Mouse (Mus musculus) neural tube, embryonic 11.5 days (tissue): ENCODE data around the gene Kif3a. TPM values are rescaled to one million over a fixed set of nuclear protein-coding genes. Genes with fewer than 3 reads are reported as not detected.

ENCODE experiments used
- ATAC-seq: fragments of 200-750 bp; cut with Nextera tagmentation; 2 replicates; pipeline ENCODE4 v1.8.0; 2017; ENCODE audit warnings: moderate number of reproducible peaks, mild to moderate bottlenecking, moderate TSS enrichment, moderate library complexity; ENCODE audit not compliant: insufficient read depth, low FRiP score, low TSS enrichment
- DNase-seq: peaks from one replicate; pipeline ENCODE4 v3.0.0-alpha.2; 2015; ENCODE audit warnings: low spot score
- H3K27ac ChIP-seq: fragments of 300-500 bp; sonication (generic); 2 replicates; pipeline ENCODE4 v1.5.1; 2014; ENCODE audit warnings: low read depth, mild to moderate bottlenecking, low read length
- H3K27me3 ChIP-seq: fragments of 300-500 bp; sonication (generic); 2 replicates; pipeline ENCODE4 v1.6.1; 2014; ENCODE audit warnings: mild to moderate bottlenecking, low read length, mixed read lengths; ENCODE audit not compliant: control insufficient read depth, insufficient read depth
- H3K36me3 ChIP-seq: fragments of 300-500 bp; sonication (generic); 2 replicates; pipeline ENCODE4 v1.6.1; 2014; ENCODE audit warnings: mild to moderate bottlenecking, low read length, moderate library complexity, mixed read lengths; ENCODE audit not compliant: control insufficient read depth, insufficient read depth
- H3K4me1 ChIP-seq: fragments of 300-500 bp; sonication (generic); 2 replicates; pipeline ENCODE4 v1.6.1; 2014; ENCODE audit warnings: low read length, mixed read lengths; ENCODE audit not compliant: control insufficient read depth, insufficient read depth
- H3K4me2 ChIP-seq: fragments of 300-500 bp; sonication (generic); 2 replicates; pipeline ENCODE4 v1.6.1; 2014; ENCODE audit warnings: low read depth, mild to moderate bottlenecking, moderate library complexity
- H3K4me3 ChIP-seq: fragments of 300-500 bp; sonication (generic); 2 replicates; pipeline ENCODE4 v1.5.1; 2014; ENCODE audit warnings: low read depth, low read length
- H3K9ac ChIP-seq: fragments of 300-500 bp; sonication (generic); 2 replicates; pipeline ENCODE4 v1.6.1; 2014; ENCODE audit warnings: mild to moderate bottlenecking, low read length
- H3K9me3 ChIP-seq: fragments of 300-500 bp; sonication (generic); 2 replicates; pipeline ENCODE4 v1.6.1; 2016; ENCODE audit warnings: low read length; ENCODE audit not compliant: control insufficient read depth
- WGBS: fragments of 180-500 bp; shearing (Covaris S2); extraction: QIAGEN DNeasy Blood & Tissue Kit; methylation state at CpG from one replicate; pipeline ENCODE4 v1.1.7; 2014; 5-methylcytosine and 5-hydroxymethylcytosine counted together
- polyA plus RNA-seq: library from polyadenylated mRNA; unstranded; fragments of >200 nt; fragmentation: Nextera tagmentation; extraction: Ambion mirVana; gene quantifications from 2 replicates; pipeline ENCODE4 v1.2.1, GENCODE M21; 2014

The Kif3a gene
- polyA plus RNA-seq, 1 experiment from 2014 or later: 108 TPM

DNA sequence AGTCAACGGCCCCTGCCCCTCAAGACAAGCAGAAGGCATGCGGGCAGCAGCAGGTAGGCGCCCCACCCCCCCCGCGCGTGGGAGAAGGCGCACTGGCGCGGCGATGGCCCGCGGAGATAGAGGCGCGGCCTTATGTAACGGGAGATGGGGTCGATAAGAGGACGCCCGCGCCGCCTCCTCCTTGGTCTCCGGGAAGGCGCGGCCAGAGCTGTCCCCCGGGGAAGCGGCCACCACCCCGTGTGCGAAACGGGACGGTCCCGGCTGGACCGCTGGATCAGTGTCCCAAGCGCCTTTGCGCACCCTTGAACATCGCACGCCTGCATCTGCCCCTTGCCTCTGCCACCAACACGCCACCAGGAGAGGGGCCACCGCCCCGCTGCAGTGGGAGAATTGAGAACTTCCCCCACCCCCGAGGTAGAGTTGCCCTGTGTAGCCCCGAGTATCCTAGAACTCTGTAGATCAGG, 69.0 kb downstream of the Kif3a start:
- peak overlapping the region; percentile 29 for H3K9ac ChIP-seq
- no peak overlapping the region for H3K27ac ChIP-seq
- H3K4me3 ChIP-seq: peak overlapping the region; percentile 32
- no peaks in the 10 kb centered on the region for H3K9me3 ChIP-seq
- no peak for DNase-seq
- H3K4me2 ChIP-seq: peak overlapping the region; percentile 62
- no peaks in the 10 kb centered on the region for H3K36me3 ChIP-seq
- ATAC-seq: no peak
- 2% methylated on average over 40 of the region's 40 CpGs for WGBS
- H3K27me3 ChIP-seq: peaks cover 12% of the 10 kb centered on the region; the same call in 1 of the 2 replicates
- peaks cover 6% of the 10 kb centered on the region; the same call in 1 of the 2 replicates for H3K4me1 ChIP-seq

DNA sequence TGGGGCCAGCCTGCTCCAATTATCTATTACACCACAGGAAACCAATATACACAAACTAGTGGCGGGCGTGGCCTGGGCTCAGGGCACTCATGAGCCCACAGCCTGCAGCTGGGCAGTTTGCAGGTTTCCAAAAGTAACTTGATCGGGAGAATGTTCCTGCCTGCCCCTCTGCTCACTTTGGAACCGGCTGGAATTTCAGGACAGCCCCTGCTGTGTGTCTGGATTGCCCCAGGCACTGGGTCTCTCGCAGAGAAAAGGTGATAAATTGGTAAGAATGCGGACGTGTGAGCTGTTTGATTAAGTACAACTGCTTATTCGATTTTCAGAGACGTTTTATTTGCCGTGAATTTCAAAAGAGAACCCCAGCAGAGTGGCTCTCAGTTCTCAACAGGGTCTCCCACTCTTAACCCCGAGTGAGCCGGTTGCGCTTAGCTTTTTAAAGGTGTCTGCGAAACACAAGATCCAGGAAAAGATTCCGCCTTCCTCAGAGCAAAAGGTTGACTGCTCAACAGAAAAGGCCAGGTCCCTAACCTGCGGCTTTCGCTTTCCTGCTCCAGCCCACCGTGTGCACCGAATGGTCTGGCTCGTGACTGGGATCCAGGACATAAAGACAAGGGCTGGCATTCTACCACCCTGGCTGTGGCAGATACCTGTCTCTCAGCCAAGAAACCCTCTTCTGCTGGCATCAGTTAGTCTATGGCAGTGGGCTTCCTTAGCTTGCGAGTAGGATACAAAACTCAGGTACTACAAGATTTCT, 70.0 kb downstream of the Kif3a start:
- peaks cover 12% of the 10 kb centered on the region; the same call in 1 of the 2 replicates for H3K27me3 ChIP-seq
- WGBS: 14% methylated on average over 21 of the region's 21 CpGs
- peaks cover 6% of the 10 kb centered on the region; the same call in 1 of the 2 replicates for H3K4me1 ChIP-seq
- H3K4me2 ChIP-seq: no peak overlapping the region
- DNase-seq: peak; percentile 25
- no peak overlapping the region for H3K27ac ChIP-seq
- no peak for ATAC-seq
- no peak overlapping the region for H3K4me3 ChIP-seq
- no peaks in the 10 kb centered on the region for H3K36me3 ChIP-seq
- no peak overlapping the region for H3K9ac ChIP-seq
- no peaks in the 10 kb centered on the region for H3K9me3 ChIP-seq

DNA sequence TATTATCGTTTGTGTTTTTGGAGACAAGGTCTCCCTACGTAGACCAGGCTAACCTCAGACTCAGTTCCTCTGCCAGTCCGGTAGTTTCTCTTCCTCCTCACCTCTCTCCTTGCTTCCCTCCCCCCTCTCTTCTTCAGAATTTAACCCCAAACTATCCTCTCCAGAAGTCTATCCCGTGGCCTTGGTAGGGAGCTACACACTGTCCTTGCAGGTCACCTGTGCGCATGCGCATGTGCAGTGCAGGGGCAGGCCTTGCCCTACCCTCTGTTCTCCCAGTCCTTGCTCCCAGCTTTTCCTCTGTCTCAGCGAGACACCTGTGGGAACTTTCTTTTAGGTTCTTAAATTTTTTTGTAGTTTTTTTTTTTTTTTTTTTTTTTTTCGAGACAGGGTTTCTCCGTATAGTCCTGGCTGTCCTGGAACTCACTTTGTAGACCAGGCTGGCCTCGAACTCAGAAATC, 70.7 kb downstream of the Kif3a start:
- WGBS: 81% methylated on average over 10 of the region's 10 CpGs
- Histone ChIP-seq H3K9me3 (no peaks in the 10 kb centered on the region), H3K4me1 (peaks cover 6% of the 10 kb centered on the region; the same call in 1 of the 2 replicates), H3K36me3 (no peaks in the 10 kb centered on the region), H3K4me2 (no peak overlapping the region), H3K4me3 (no peak overlapping the region), H3K27me3 (peaks cover 12% of the 10 kb centered on the region; the same call in 1 of the 2 replicates), H3K9ac (no peak overlapping the region), H3K27ac (no peak overlapping the region)
- ATAC-seq (no peak), DNase-seq (no peak)

DNA sequence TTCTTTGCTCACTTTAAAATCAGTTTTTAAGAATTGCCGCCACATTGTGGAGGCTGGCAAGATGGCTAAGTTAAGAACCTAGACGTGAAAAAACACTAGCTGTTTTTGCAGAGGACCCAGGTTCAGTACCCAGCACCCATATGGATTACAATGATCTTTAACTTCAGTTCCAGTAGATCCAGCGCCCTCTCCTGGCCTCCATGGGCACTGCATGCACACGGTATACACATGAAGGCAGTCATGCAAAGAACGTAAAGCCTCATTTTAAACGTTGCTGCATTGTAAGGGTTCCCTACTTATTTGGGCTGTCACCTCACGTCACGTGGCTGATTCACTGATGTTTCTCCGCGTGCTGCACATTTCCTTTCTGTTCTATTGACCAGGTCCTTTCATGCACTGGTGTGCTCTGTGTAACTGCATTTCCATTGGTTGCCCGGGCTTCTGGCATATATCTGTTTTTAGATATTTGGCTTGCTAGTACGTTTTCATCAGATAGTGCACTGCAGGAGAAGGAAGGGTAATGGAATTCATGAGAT, 75.6 kb downstream of the Kif3a start:
- Histone ChIP-seq H3K36me3 (no peaks in the 10 kb centered on the region), H3K4me2 (no peak overlapping the region), H3K27me3 (0 out of 2 replicates have a peak, but pooled peaks cover under 1% of the 10 kb centered on the region), H3K27ac (no peak overlapping the region), H3K4me3 (no peak overlapping the region), H3K4me1 (no peaks in the 10 kb centered on the region), H3K9me3 (no peaks in the 10 kb centered on the region), H3K9ac (no peak overlapping the region)
- DNase-seq (no peak), ATAC-seq (no peak)
- WGBS: 79% methylated on average over 12 of the region's 12 CpGs

DNA sequence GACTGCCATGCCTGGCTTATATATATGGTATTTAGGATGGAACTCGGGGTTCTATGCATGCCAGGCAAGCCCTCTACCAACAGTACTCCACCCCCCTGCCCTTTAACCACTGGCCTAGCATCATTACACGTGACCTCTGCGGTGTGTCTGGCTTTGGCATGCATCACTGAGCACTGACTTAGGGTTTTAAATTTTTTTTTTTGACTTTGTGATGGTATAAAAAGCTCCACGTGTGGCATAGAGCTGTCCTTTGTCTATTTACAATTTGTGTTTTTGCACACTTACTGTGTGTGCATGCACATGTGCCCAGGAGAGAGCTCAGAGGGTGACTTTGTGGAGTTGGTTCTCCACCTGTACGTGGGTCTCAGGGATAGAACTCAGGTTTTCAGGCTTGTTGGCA, 76.8 kb downstream of the Kif3a start:
- 75% methylated on average over 5 of the region's 5 CpGs for WGBS

DNA sequence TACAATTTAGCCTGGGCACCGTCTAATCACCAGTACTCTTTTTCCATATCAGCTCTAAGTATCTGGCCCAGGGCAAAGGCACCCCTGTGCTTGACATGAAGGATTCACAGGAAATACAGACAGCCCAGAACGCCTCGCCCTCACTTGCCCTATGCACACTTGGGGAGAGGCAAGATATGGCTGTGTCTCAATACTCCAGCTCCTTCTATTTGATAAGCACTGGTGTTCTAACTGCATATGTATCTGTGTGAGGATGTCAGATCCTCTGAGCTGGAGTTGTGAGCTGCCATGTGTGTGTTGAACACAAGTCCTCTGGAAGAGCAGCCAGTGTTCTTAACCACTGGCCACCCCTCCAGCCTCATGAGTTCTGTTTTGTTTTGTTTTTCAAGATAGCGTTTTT, 84.3 kb downstream of the Kif3a start:
- WGBS: 94% methylated on average over 4 of the region's 4 CpGs
- Histone ChIP-seq H3K9me3 (no peaks in the 10 kb centered on the region), H3K27ac (no peak overlapping the region), H3K9ac (no peak overlapping the region), H3K4me3 (no peak overlapping the region), H3K4me1 (no peaks in the 10 kb centered on the region), H3K27me3 (no peaks in the 10 kb centered on the region), H3K36me3 (peaks cover 5% of the 10 kb centered on the region), H3K4me2 (no peak overlapping the region)
- DNase-seq (no peak), ATAC-seq (no peak)

More for the DNA sequence above, 76.8 kb downstream of the Kif3a start:
- no peaks in the 10 kb centered on the region for H3K9me3 ChIP-seq
- DNase-seq (no peak), ATAC-seq (no peak)
- H3K4me2 ChIP-seq: no peak overlapping the region
- no peak overlapping the region for H3K9ac ChIP-seq
- H3K4me3 ChIP-seq: no peak overlapping the region
- no peaks in the 10 kb centered on the region for H3K27me3 ChIP-seq
- no peaks in the 10 kb centered on the region for H3K4me1 ChIP-seq
- no peak overlapping the region for H3K27ac ChIP-seq
- no peaks in the 10 kb centered on the region for H3K36me3 ChIP-seq

Other genes with a start within 250 kb of the Kif3a start
- 24.8 and 28.5 TPM in 2 replicates for gene Zcchc10, start 242.7 kb upstream of the Kif3a start, polyA plus RNA-seq
- 39.7 and 47.8 TPM in 2 replicates for gene Aff4, start 216.5 kb upstream of the Kif3a start, polyA plus RNA-seq
- not detected in 2 replicates for gene Leap2, start 144.2 kb upstream of the Kif3a start, polyA plus RNA-seq
- gene Uqcrq, start 136.5 kb upstream of the Kif3a start, polyA plus RNA-seq: 559 and 570 TPM in 2 replicates
- gene Gdf9, start 136.4 kb upstream of the Kif3a start, polyA plus RNA-seq: 2.6 and 2.7 TPM in 2 replicates
- gene Gm10447, start 110.3 kb upstream of the Kif3a start, polyA plus RNA-seq: not detected in 2 replicates
- 1.5 and 3.1 TPM in 2 replicates for gene Shroom1, start 110.2 kb upstream of the Kif3a start, polyA plus RNA-seq
- gene Gm9837, start 96.9 kb upstream of the Kif3a start, polyA plus RNA-seq: not detected in 2 replicates
- gene Gm9945, start 87.2 kb upstream of the Kif3a start, polyA plus RNA-seq: not detected in 2 replicates
- 0.12 and 0.17 TPM in 2 replicates for gene Sowaha, start 87.1 kb upstream of the Kif3a start, polyA plus RNA-seq
- 21.5 and 21.8 TPM in 2 replicates for gene Sept8, start 48.1 kb upstream of the Kif3a start, polyA plus RNA-seq
- gene Il4, start 51.3 kb downstream of the Kif3a start, polyA plus RNA-seq: 2.5 and 4.0 TPM in 2 replicates
- not detected in 2 replicates for gene Il13, start 67.3 kb downstream of the Kif3a start, polyA plus RNA-seq
- gene Rad50, start 139.9 kb downstream of the Kif3a start, polyA plus RNA-seq: 17.3 and 18.5 TPM in 2 replicates
- gene Il5, start 153.4 kb downstream of the Kif3a start, polyA plus RNA-seq: not detected in 2 replicates
- gene Irf1, start 202.6 kb downstream of the Kif3a start, polyA plus RNA-seq: 4.0 and 4.3 TPM in 2 replicates
- gene Gm17334, start 205.8 kb downstream of the Kif3a start, polyA plus RNA-seq: not detected in 2 replicates